In genomic region chr11:90184756-90185155, GRCm38 (mm10) we compare ENCODE assay signal across 20 mouse cellular contexts.
"Had no signal": no experiment of that assay in that cellular context is flagged by ENCODE, and none has a peak within 500 bp of the region (broad histone marks: within the 10 kb centered on the region; RNA-seq: fewer than 3 reads in every experiment).

No protein-coding gene starts in this region.

- H3K27me3 ChIP-seq: kidney, embryonic 15.5 days; liver, embryonic 15.5 days; lung, embryonic 15.5 days; megakaryocyte, embryonic 14.5 days; neural tube, embryonic 12.5 days; neural tube, embryonic 15.5 days had no signal

- H3K27ac ChIP-seq: kidney, embryonic 15.5 days; left cerebral cortex, adult 2 months; liver, embryonic 15.5 days; lung, embryonic 15.5 days; midbrain, embryonic 10.5 days; neural tube, embryonic 12.5 days; neural tube, embryonic 15.5 days had no signal

- H3K4me3 ChIP-seq: kidney, embryonic 15.5 days; left cerebral cortex, adult 2 months; liver, embryonic 15.5 days; lung, embryonic 15.5 days; megakaryocyte, embryonic 14.5 days; midbrain, embryonic 10.5 days; neural tube, embryonic 12.5 days; neural tube, embryonic 15.5 days had no signal

- H3K9ac ChIP-seq: kidney, embryonic 15.5 days; liver, embryonic 15.5 days; lung, embryonic 15.5 days; neural tube, embryonic 12.5 days; neural tube, embryonic 15.5 days had no signal

- H3K4me1 ChIP-seq: kidney, embryonic 15.5 days; liver, embryonic 15.5 days; midbrain, embryonic 10.5 days; neural tube, embryonic 12.5 days had no signal

- H3K9me3 ChIP-seq: kidney, embryonic 15.5 days; liver, embryonic 15.5 days; lung, embryonic 15.5 days; midbrain, embryonic 10.5 days; neural tube, embryonic 12.5 days; neural tube, embryonic 15.5 days had no signal

- H3K4me2 ChIP-seq: kidney, embryonic 15.5 days; liver, embryonic 11.5 days; liver, embryonic 15.5 days; lung, embryonic 15.5 days; neural tube, embryonic 12.5 days; neural tube, embryonic 15.5 days had no signal

- H3K36me3 ChIP-seq: kidney, embryonic 15.5 days; liver, embryonic 15.5 days; lung, embryonic 15.5 days; midbrain, embryonic 10.5 days; neural tube, embryonic 12.5 days; neural tube, embryonic 15.5 days had no signal

- DNase-seq: kidney, postnatal 10 days; kidney, postnatal 36 days; layer of hippocampus, postnatal 36 days; lung, adult 18-20 months; lung, postnatal 10 days; lung, postnatal 36 days; midbrain, embryonic 14.5 days; right cerebral cortex, adult 18-20 months; right cerebral cortex, postnatal 25 days; thymus, adult 18-20 months; thymus, postnatal 36 days had no signal
